Mouse (Mus musculus): ENCODE data around the gene Erich3. TPM values are rescaled to one million over a fixed set of nuclear protein-coding genes. Genes with fewer than 3 reads are reported as not detected.

The Erich3 gene
- polyA plus RNA-seq, 1 experiment: 0.02 TPM

GRCm38 (mm10) chr3:154786354-154786753, 122.7 kb downstream of the Erich3 start:
- H3K36me3 ChIP-seq (ENCODE audit: control insufficient read depth, insufficient read depth, low read length): no peaks in the 10 kb centered on the region
- DNase-seq (ENCODE audit: low read depth in 1 of 2, low spot score in 2 of 2): no peak
- H3K4me1 ChIP-seq (ENCODE audit: control insufficient read depth, insufficient read depth, insufficient read length): no peaks in the 10 kb centered on the region
- no peak overlapping the region for H3K4me3 ChIP-seq (ENCODE audit: extremely low read depth, insufficient read depth, insufficient read length)
- 93% methylated on average over 9 of the region's 9 CpGs for WGBS
- TF ChIP-seq POLR2A (IDR thresholded peaks at IDR 0.05; ENCODE audit: low read depth, low read length) (no peak), CTCF (IDR thresholded peaks at IDR 0.05; ENCODE audit: extremely low read depth, insufficient read depth, insufficient read length, insufficient replicate concordance) (no peak)
- no peak overlapping the region for H3K27ac ChIP-seq (ENCODE audit: insufficient read depth, low read length)
- H3K27me3 ChIP-seq (ENCODE audit: control insufficient read depth, insufficient read depth, low read length): no peaks in the 10 kb centered on the region

DNA sequence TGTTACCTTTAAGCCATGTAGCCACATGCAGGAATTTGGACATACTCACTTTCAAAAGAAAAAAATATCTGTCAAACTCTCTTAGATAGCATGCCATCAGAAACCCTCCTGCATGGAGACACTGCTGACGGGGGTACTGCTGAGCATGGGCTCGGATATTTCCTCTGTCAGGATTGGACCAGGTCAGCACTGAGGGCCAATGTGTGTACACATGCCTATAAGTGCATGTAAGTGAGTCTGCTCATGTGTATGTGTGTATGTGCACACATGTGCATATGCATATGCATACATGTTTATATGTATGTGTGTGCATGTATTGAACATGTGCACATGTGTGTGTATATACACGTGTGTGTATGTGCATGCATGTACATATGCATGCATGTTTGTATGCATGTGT, 124.0 kb downstream of the Erich3 start:
- WGBS: 72% methylated on average over 3 of the region's 3 CpGs
- TF ChIP-seq CTCF (IDR thresholded peaks at IDR 0.05; ENCODE audit: extremely low read depth, insufficient read depth, insufficient read length, insufficient replicate concordance) (no peak), POLR2A (IDR thresholded peaks at IDR 0.05; ENCODE audit: low read depth, low read length) (no peak)
- no peak overlapping the region for H3K4me3 ChIP-seq (ENCODE audit: extremely low read depth, insufficient read depth, insufficient read length)

GRCm38 (mm10) chr3:154793571-154793970, 129.9 kb downstream of the Erich3 start:
- Histone ChIP-seq H3K4me1 (ENCODE audit: control insufficient read depth, insufficient read depth, insufficient read length) (no peaks in the 10 kb centered on the region), H3K36me3 (ENCODE audit: control insufficient read depth, insufficient read depth, low read length) (no peaks in the 10 kb centered on the region), H3K27ac (ENCODE audit: insufficient read depth, low read length) (no peak overlapping the region), H3K27me3 (ENCODE audit: control insufficient read depth, insufficient read depth, low read length) (no peaks in the 10 kb centered on the region), H3K4me3 (ENCODE audit: extremely low read depth, insufficient read depth, insufficient read length) (no peak overlapping the region)
- 81% methylated on average over 4 of the region's 4 CpGs for WGBS
- TF ChIP-seq CTCF (IDR thresholded peaks at IDR 0.05; ENCODE audit: extremely low read depth, insufficient read depth, insufficient read length, insufficient replicate concordance) (no peak), POLR2A (IDR thresholded peaks at IDR 0.05; ENCODE audit: low read depth, low read length) (no peak)
- no peak for DNase-seq (ENCODE audit: low read depth in 1 of 2, low spot score in 2 of 2)

More for the DNA sequence above, 124.0 kb downstream of the Erich3 start:
- Histone ChIP-seq H3K27ac (ENCODE audit: insufficient read depth, low read length) (no peak overlapping the region), H3K36me3 (ENCODE audit: control insufficient read depth, insufficient read depth, low read length) (no peaks in the 10 kb centered on the region), H3K27me3 (ENCODE audit: control insufficient read depth, insufficient read depth, low read length) (no peaks in the 10 kb centered on the region), H3K4me1 (ENCODE audit: control insufficient read depth, insufficient read depth, insufficient read length) (no peaks in the 10 kb centered on the region)
- DNase-seq (ENCODE audit: low read depth in 1 of 2, low spot score in 2 of 2): no peak

GRCm38 (mm10) chr3:154798806-154799205, 135.1 kb downstream of the Erich3 start:
- no peaks in the 10 kb centered on the region for H3K27me3 ChIP-seq (ENCODE audit: control insufficient read depth, insufficient read depth, low read length)
- no peaks in the 10 kb centered on the region for H3K36me3 ChIP-seq (ENCODE audit: control insufficient read depth, insufficient read depth, low read length)
- no peaks in the 10 kb centered on the region for H3K4me1 ChIP-seq (ENCODE audit: control insufficient read depth, insufficient read depth, insufficient read length)
- H3K4me3 ChIP-seq (ENCODE audit: extremely low read depth, insufficient read depth, insufficient read length): no peak overlapping the region
- no peak overlapping the region for H3K27ac ChIP-seq (ENCODE audit: insufficient read depth, low read length)
- WGBS: 81% methylated on average over 4 of the region's 4 CpGs
- TF ChIP-seq POLR2A (IDR thresholded peaks at IDR 0.05; ENCODE audit: low read depth, low read length) (no peak), CTCF (IDR thresholded peaks at IDR 0.05; ENCODE audit: extremely low read depth, insufficient read depth, insufficient read length, insufficient replicate concordance) (no peak)
- no peak for DNase-seq (ENCODE audit: low read depth in 1 of 2, low spot score in 2 of 2)

DNA sequence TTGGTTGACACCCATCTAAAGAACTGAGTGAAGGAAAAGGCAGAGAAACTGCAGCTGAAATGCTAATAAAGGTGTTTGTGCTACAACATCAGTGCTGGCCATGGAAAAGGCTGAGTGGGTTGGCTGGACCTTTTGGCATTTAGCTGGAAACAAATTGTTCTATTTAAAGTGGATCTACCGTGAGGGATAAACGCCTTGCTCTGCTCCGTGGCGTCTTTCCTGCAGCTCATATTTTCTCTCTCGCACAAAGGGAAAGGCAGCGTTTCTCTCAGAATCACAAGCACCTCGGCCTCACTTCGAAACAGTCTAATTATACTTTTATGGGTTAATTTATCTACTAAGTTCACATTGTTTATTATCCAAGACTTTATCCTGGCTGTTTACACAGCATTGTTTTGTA, 136.8 kb downstream of the Erich3 start:
- Histone ChIP-seq H3K36me3 (ENCODE audit: control insufficient read depth, insufficient read depth, low read length) (no peaks in the 10 kb centered on the region), H3K27me3 (ENCODE audit: control insufficient read depth, insufficient read depth, low read length) (no peaks in the 10 kb centered on the region), H3K4me1 (ENCODE audit: control insufficient read depth, insufficient read depth, insufficient read length) (no peaks in the 10 kb centered on the region), H3K4me3 (ENCODE audit: extremely low read depth, insufficient read depth, insufficient read length) (no peak overlapping the region), H3K27ac (ENCODE audit: insufficient read depth, low read length) (no peak overlapping the region)
- TF ChIP-seq CTCF (IDR thresholded peaks at IDR 0.05; ENCODE audit: extremely low read depth, insufficient read depth, insufficient read length, insufficient replicate concordance): no peak
- TF ChIP-seq POLR2A (IDR thresholded peaks at IDR 0.05; ENCODE audit: low read depth, low read length): no peak
- 85% methylated on average over 8 of the region's 8 CpGs for WGBS
- DNase-seq (ENCODE audit: low read depth in 1 of 2, low spot score in 2 of 2): no peak

GRCm38 (mm10) chr3:154800888-154801429, 137.3 kb downstream of the Erich3 start:
- WGBS: 76% methylated on average over 8 of the region's 8 CpGs
- TF ChIP-seq CTCF (IDR thresholded peaks at IDR 0.05; ENCODE audit: extremely low read depth, insufficient read depth, insufficient read length, insufficient replicate concordance): no peak
- no peak for TF ChIP-seq POLR2A (IDR thresholded peaks at IDR 0.05; ENCODE audit: low read depth, low read length)
- Histone ChIP-seq H3K4me1 (ENCODE audit: control insufficient read depth, insufficient read depth, insufficient read length) (no peaks in the 10 kb centered on the region), H3K27me3 (ENCODE audit: control insufficient read depth, insufficient read depth, low read length) (no peaks in the 10 kb centered on the region), H3K4me3 (ENCODE audit: extremely low read depth, insufficient read depth, insufficient read length) (no peak overlapping the region), H3K36me3 (ENCODE audit: control insufficient read depth, insufficient read depth, low read length) (no peaks in the 10 kb centered on the region), H3K27ac (ENCODE audit: insufficient read depth, low read length) (no peak overlapping the region)
- DNase-seq (ENCODE audit: low read depth in 1 of 2, low spot score in 2 of 2): no peak

- no peak for DNase-seq (ENCODE audit: low read depth in 1 of 2, low spot score in 2 of 2)
- no peaks in the 10 kb centered on the region for H3K27me3 ChIP-seq (ENCODE audit: control insufficient read depth, insufficient read depth, low read length)
- TF ChIP-seq CTCF (IDR thresholded peaks at IDR 0.05; ENCODE audit: extremely low read depth, insufficient read depth, insufficient read length, insufficient replicate concordance) (no peak), POLR2A (IDR thresholded peaks at IDR 0.05; ENCODE audit: low read depth, low read length) (no peak)
- H3K27ac ChIP-seq (ENCODE audit: insufficient read depth, low read length): no peak overlapping the region
- 27% methylated on average over 7 of the region's 7 CpGs for WGBS
- H3K4me3 ChIP-seq (ENCODE audit: extremely low read depth, insufficient read depth, insufficient read length): no peak overlapping the region
- H3K4me1 ChIP-seq (ENCODE audit: control insufficient read depth, insufficient read depth, insufficient read length): no peaks in the 10 kb centered on the region
- H3K36me3 ChIP-seq (ENCODE audit: control insufficient read depth, insufficient read depth, low read length): no peaks in the 10 kb centered on the region
Measured at GRCm38 (mm10) chr3:154806626-154807025, 143.0 kb downstream of the Erich3 start.
